Mouse (Mus musculus): Measurements from ENCODE around the gene Pcbp1.
"Not testable (repeated sequence)": the region's sequence is repeated elsewhere in the genome, so short reads cannot be mapped to it uniquely, and the experiment has no call there.

Gene Pcbp1

DNA sequence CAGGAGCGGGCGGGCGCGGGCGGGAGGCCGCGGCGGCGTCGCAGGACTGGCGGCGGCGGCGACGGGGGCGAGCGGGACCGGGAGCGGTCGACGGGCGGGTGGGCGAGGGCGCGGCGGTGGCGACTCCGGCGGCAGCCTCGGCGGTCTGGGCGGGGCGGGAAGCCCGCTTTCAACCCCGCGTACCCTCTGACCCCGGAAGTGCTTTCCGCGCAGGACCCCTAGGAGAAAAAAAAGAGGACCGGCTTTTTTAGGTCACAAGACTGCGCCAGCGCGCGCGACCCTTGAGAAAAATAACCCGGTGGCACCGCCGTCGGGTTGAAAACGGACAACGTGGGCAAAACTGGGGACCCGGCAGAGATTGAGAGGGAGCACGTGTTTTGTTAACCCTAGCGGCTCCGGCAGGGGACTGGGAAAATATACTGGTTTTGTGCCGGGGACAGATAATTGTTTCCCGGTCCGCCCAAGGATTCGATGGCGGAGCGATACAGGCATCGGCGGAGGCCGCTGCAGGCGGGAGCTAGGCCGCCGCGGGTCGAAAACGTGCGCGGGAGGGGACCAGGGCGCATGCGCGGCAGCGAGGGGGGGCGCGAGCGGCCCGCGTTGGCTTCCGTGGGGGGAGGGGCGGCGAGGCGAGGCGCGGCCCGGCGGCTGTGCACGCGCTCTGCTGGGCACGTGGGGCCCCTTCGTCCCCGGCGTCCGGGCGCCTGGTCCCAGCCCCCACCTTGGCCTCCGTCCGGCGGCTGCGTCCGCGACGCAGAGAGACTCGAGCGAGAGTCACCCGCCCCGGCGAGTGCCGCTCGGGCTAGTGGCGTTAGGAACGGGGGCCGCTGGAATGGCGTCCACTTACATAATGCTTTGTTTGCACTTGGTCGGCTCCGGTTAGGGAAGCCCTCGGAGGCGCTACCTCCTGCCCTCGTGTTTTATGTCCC lies at the start of gene Pcbp1:
TSS of gene Pcbp1 (minus strand) at position 290 of the 929 bp plus-strand sequence.
- DNase-seq (ENCODE audit: low spot score) = peak; percentile 93

DNA sequence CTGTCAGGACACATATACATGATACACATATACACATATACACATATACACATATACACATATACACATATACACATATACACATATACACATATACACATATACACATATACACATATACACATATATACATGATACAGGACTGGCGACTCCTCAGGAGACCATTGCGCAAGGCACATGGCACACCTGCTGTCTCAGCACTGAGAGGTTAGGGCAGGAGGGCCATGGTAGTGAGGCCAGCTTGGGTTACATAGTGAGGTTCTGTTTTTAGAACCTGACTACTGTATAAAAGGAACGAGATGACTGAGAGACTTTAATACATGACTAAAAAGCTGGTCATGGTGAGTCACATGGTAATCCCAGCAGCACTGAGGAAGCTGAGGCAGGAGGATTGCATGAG lies 48.4 kb upstream of the Pcbp1 start:
- DNase-seq (ENCODE audit: low spot score) = no peak

DNA sequence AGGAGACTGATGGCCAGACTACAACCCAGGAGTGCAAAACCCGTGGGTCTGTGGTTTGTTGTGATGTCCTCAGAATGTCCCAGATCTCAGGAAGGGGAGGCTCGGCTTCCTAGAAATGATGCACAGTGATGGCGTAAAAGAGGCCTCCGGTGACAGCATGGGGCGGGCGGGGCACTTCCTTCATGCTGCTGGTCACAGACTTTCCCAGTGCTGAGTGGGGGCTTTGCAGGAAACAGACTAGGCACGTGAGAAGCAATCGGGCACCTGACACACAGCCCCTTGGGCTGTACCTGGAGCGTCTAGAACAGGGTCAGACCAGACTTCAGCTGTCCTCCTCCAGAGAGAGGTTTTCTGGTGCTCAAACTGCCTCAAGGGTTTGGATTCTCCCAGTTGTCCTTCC lies 44.7 kb upstream of the Pcbp1 start:
- no peak for DNase-seq (ENCODE audit: low spot score)

DNA sequence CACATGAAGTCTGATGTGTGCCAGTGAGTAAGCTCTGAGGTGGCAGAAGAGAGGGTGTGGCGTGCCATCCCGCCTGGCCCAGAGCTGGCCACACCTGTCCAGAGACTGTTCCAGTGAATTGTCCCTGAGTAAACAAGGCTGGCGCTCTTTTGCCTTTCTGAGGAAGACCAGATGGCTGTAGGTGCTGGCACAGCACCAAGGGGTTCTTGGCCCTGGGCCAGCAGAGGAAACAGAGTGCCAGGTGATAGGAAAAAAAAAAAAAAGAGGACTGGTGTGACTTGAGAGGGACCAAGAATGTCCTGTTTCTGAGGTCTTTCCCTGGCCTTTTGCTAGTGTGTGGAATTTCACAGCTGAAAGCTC lies 43.3 kb upstream of the Pcbp1 start:
- no peak for DNase-seq (ENCODE audit: low spot score)

DNA sequence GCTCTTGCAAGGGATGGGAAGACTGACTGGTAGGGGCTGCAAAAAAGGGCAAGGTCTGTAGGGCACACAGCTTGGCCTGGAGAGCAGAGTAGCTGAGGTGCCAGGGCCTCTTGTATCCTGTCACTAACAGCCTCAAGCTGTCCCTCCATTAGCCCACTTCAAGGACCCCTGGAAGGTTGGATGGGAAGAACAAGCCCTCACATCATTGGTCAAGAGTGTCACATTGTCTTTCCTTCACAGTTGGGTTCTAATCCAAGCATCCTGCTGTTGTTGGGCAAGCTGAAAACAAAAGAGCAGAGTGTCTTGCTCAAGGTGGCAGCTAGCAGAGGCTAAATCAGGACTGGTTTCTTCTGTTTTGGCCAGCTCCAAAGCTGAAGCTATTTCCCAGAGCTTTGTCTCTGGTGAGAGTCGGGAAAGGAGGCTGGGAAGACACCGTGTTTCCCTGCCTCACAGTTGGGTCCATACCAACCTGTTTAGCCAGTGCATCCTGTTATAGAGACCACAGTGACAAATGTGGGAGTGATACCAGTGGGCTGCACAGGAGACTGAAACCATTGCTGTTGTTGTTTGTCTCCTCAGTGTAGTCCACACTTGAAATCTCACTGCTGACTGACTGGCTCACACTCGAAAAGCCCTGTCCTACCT lies 42.8 kb upstream of the Pcbp1 start:
- DNase-seq (ENCODE audit: low spot score) = no peak

DNA sequence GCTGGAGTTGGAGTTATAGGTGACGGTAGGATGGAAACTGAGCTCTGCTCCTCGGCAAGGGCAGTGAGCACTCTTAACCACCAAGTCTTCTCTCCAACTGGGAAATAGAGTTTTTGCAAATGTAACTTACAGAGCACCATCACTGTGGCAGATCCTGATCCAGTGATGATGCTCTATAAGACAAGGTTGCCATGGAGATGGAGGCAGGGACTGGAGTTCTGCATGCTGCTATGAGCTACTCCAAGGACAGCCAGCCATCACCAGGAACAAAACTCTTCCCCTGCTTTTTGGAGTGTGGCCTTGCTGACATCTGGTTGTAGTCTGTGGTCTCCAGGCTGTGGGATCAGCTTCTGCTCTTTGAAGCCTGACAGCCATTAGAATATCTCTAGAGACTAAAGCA lies 39.7 kb upstream of the Pcbp1 start:
- no peak for DNase-seq (ENCODE audit: low spot score)

DNA sequence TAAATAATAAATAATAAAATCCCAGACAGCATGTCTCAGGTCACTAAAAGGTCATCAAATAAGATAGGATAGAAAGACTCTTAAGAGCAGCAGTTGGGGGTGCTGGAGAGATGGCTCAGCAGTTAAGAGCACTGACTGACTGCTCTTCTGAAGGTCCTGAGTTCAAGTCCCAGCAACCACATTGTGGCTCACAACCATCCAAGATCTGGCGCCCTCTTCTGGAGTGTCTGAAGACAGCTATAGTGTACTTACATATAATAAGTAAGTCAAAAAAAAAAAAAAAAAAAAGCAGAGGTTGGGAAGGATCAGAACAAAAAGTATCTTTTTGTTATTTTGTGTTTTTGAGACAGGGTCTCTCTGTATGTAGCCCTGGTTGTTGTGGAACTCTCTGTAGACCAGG lies 31.1 kb upstream of the Pcbp1 start:
- DNase-seq (ENCODE audit: low spot score) = not testable (repeated sequence)

DNA sequence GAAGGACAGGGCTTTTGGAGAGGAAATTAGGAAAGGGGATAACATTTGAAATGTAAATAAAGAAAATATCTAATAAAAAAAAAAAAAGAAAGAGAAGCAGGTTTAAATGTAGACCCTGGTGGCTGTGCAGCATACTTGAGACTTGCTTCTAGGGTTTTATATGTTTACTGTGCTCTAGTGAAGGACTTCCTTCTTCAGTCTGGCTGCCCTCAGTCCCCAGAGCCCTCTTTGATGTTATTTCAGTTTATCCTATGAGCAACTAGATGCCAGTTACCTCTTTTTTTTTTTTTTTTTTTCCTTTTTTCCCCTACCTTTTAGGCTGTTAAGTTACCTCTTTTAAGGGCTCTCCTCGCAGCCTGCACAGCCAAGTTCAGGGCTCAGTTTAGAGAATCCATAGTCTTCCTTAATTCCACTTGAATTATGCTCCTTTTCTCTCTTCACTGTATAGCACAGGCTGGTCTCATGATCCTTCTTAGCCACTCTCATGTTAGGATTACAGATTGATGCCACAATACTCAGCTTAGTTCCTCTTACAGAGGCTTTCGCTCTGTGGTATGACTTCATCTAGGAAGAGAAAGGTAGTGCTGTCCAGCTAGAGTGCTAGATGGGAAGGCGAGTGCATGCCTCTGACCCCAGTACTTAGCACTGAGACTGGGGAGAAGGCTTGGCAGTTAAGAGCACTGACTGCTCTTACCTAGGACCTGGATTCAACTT lies 30.4 kb upstream of the Pcbp1 start:
- no peak for DNase-seq (ENCODE audit: low spot score)

DNA sequence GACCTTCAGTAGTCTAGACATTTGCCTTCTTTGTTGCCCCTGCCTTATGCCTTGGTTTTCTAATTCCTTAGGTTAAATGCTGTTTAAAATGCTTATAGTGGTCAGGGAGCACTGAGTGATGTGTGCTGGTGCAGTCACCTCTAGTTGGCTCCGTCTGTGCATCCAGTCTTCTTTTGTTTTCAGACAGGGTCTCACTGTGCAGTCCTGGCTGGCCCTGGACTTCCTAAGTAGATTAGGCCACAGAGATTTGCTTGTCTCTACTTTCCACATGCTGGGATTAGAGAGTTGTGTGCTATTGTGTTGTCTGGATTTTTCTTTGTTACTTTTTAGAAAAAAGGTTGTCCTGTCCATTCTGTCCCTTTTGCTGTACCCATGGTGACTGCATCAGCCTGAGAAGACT lies 24.5 kb upstream of the Pcbp1 start:
- no peak for DNase-seq (ENCODE audit: low spot score)

DNA sequence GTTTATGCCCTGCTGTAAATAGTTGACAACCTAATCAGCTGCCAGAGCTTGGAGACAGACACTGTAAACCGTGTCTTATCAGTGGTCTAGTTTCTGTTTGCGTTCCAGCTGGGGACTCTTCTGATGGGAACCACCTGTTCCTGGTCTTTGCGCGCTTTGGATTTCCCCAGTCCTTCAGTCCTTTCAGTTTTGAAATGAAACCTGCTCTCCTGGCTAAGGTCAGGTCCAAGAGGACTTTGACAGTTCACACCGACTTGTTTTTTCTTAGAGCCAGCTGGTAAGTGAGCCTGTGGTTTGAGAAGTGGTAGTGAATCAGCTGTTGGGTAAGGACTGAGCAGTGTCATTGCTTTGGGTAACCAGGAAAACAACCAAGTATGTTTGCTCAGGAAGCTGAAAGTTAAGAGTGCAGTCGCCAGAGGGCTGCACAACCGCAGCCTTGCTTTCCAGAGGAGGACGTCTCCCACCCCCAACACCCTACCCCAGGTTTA lies 21.8 kb upstream of the Pcbp1 start:
- no peak for DNase-seq (ENCODE audit: low spot score)

DNA sequence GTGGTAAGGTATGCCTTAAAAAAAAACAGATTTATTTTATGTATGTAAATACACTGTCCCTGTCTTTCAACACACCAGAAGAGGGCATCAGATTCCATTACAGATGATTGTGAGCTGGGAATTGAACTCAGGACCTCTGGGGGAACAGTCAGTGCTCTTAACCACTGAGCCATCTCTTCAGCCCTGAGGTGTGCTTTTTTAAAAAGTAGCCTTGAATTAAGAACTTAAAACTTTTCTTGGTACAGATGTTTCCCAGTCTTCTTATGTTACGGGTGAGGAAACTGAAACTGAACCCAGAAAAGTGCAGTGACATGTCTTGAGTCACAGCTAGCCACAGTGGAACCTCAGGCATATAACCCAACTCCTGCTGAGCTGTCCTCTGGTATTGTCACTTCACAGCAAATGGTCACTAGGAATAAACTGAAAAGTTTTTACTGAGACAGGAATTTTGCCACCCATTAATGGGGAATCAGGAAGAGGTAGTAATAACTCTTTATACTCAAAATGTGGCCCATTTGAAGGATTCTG lies 21.2 kb upstream of the Pcbp1 start:
- DNase-seq (ENCODE audit: low spot score) = no peak

DNA sequence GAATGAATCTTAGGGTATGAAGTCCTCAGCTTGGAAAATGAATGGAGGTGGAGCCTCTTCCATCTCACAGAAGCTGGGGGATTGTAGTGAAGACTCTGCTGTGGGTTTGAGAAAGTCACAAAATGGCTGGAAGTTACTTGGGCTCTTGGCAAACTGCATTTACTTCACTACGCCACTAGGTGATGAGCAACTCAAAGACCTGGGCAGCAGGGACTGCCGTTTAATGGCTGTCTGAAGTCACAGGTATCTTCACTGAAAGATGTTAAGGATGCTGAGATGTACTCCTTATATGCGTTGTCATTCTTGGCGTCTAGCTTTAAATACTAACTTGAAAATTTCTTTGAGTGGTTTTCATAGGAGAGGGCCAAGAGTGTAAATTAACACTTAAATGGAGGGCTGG lies 19.1 kb upstream of the Pcbp1 start:
- peak; percentile 69 for DNase-seq (ENCODE audit: low spot score)

DNA sequence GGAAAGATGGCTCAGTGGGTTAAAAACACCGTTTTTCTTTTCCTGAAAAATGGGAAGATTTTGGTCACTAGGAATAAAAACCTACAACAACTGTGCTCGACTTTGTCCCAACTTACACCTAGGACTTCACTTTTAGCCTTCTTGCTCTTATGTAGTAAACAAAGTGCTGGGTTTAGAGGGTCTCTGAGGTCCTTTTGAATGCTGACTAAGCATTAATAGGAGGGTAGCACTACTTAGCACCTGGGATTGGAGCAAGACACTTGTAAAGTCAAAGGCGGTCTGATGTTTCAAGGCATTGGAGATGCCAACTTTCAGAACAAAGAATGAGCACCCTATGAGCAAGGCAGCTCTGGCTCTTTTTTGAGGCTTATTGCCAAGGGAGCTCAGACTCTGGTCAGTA lies 17.7 kb upstream of the Pcbp1 start:
- DNase-seq (ENCODE audit: low spot score) = no peak

DNA sequence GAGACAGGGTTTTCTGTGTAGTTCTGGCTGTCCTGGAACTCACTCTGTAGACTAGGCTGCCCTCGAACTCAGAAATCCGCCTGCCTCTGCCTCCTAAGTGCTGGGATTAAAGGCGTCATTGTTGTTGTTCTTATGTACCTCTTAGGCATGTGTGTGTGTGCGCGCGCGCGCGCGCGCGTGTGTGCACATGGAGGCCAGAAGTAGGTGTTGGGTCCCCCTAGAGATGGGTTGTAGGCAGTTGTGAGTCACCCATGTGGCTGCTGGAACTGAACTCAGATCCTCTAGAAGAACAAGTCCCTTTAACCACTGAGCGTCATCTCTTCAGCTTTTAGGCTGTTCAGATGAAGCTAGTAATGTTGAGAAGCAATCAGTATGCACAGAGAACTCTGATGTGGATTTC lies 16.9 kb upstream of the Pcbp1 start:
- no peak for DNase-seq (ENCODE audit: low spot score)

DNA sequence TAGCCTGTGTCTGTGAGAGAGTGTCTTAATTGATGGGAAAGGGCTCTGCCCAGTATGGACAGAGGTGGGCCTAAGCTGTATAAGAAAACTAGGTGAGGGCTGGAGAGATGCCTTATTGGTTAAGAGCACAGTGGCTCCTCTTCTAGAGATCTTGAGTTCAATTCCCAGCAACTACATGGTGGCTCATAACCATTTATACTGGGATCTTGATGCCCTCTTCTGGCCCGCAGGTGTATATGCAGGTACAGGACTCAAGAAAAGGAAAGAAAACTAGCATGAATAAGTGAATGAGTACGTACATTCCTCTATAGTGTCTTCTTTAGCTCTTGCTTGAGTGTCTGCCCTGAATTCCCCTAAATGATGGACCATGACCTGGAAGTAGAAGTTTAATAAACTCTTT lies 15.5 kb upstream of the Pcbp1 start:
- DNase-seq (ENCODE audit: low spot score) = no peak

DNA sequence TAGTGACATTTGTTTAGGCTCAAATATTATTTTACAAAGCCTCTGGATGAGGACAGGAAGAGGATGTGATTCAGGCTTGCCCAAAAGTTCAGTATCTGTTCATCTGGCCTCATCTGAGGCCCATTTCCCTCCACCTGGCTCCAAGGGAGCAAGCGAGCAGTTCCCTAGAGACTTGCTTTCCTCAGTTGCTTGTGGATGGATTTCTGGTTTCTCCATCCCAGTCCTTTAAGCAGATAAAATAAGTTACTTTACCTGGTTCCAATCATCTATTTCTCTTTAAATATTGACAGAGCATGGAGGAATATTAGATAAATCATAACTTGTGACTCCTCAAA lies 2.3 kb upstream of the Pcbp1 start:
- peak; percentile 10 for DNase-seq (ENCODE audit: low spot score)

DNA sequence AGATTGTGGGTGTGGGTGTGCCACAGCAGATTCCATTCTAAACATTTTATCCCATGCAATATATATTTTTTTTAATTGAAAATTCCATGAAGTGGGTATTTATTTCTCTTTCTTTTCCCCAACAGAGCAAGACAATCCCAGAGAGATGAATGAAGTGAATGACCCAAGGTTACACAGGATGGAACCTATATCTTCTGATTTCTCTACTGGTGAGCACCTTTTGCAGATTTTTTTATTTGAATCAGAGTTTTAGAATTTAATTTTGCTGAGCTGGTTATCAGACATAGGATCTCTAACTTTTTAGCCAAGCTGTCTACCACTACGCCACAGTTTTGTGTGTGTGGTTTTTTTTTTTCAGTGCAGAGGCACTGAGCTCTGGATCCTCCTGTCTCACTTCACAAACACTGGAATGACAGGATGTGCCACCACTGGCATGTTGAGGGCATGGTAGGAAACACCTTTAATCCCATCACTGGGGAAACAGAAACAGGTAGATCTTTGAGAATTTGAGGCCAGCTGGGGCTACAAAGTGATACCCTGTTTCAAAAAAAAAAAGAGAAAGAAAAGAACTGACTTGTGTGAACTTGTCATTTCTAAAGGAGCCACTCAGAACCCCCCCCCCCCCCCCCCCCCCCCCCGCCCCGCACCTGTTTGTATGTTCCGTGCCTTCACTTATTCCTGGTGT lies 1.8 kb upstream of the Pcbp1 start:
- DNase-seq (ENCODE audit: low spot score) = no peak

DNA sequence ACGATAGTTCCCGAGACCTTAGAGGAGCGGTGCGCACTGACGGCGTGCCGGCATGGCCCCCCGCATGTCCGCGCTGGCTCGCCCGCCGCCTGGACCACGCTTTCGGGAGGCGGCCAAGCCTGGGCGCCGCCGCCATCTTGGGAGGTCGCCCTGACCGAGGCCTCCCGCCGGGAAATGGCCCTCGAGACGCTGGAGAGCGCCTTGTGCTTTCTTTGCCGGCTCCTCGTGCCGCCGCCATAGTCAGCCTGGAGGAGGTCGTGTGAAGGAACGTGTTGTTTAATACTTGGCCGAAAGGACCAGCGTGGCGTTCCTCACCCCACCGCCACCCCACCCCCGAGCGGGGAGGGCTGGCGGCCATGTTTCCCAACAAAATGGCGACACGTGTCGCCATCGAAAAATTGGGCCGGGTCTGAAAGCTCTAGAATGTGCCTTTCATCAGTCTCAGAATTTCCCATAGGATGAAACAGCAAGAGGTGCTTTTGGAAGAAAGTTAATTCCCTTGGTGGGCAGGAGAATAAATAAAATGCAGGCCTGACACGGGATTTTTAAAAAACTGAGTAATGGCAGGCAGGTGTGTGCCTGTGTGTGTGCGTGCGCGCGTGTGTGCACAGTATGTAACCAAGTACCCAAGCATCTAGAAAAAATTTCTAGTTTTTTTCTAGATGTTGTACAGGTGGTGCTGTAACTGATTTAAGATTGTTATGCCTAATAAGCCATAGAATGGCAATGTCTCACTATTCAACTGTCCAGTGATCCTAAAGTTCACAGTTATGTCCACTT lies 1.0 kb upstream of the Pcbp1 start:
- peak; percentile 83 for DNase-seq (ENCODE audit: low spot score)

DNA sequence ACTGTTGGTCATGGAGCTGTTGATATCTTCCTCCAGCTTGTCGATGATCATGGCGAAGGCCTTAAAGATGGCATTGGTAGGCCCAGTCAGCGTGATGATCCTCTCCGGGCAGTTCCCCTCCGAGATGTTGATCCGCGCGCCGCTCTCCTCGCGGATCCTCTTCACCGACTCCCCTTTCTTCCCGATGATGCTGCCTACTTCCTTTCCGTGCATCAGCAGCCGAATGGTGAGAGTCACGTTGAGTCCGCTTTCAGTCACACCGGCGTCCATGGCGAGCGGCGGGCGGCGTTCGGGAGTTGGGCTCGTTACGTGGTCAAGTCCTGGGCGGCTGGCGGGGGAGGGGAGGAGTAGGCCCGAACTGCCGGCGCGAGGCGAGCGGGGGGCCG lies 482 bp downstream of the Pcbp1 start:
- peak; percentile 78 for DNase-seq (ENCODE audit: low spot score)

DNA sequence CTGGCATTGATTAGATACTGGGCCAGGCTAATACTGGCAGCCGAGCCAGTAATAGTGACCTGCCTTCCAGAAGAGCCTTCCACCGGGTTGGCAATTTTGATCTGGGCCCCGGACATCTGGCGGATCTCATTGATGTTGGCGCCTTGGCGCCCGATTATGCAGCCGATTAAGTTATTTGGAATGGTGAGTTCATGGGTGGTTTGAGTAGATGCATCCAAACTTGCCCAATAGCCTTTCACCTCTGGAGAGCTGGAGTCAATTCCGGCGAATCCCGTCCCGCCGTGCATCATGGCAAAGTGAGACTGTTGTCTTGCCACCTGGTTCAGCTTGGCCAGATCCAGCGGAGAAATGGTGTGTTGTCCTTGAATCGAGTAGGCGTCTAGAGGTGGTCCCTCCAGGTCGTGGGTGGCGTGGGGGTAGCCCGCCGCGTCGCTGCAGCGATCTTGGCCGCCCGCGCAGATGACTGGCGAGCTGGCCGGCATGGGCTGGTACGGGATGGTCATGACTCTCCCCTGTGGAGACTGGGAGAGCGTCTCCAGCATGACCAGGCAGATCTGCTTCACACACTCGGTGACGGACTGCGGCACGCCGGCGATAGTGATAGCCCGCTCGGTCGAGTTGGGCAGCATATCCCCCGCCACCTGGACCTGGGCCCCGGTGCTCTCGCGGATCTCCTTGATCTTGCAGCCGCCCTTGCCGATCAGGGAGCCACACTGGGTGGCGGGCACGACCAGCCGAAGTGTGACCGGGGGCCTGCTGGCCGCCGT lies 1.1 kb downstream of the Pcbp1 start:
- peak; percentile 56 for DNase-seq (ENCODE audit: low spot score)
